Mouse (Mus musculus): ENCODE measurements around the gene Clpp. TPM values are rescaled to one million over a fixed set of nuclear protein-coding genes. Genes with fewer than 3 reads are reported as not detected.

The Clpp gene
- polyA plus RNA-seq, 1 experiment = 66.7 TPM

DNA sequence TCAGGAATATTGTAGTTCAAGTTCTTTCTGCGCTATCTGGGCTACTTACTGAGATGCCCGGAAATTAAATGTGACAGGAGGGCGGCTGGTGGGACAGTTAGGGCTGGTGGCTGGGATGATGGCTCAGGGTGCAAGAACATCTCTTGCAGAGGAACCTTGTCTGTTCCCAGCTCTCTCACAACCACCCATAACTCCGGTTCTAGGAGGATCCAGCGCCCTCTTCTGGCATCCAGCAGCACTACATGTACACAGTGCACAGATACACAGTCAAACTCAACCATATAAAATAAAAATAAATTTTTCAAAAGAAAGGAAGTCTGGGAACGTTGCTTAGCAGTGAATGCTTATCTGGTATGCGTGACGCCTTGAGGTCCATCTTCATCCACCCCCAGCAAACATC is 48.9 kb downstream of the Clpp start:
- H3K36me3 ChIP-seq (ENCODE audit: control insufficient read depth, insufficient read depth, low read length) = no peaks in the 10 kb centered on the region
- no peaks in the 10 kb centered on the region; the same call in 1 of the 2 replicates for H3K27me3 ChIP-seq (ENCODE audit: control insufficient read depth, insufficient read depth, low read length)
- no peak overlapping the region for H3K27ac ChIP-seq (ENCODE audit: insufficient read depth, low read length)
- no peak for TF ChIP-seq POLR2A (IDR thresholded peaks at IDR 0.05; ENCODE audit: low read depth, low read length)
- TF ChIP-seq CTCF (IDR thresholded peaks at IDR 0.05; ENCODE audit: extremely low read depth, insufficient read depth, insufficient read length, insufficient replicate concordance) = no peak
- 56% methylated on average over 8 of the region's 8 CpGs for WGBS
- no peak overlapping the region for H3K4me3 ChIP-seq (ENCODE audit: extremely low read depth, insufficient read depth, insufficient read length)
- H3K4me1 ChIP-seq (ENCODE audit: control insufficient read depth, insufficient read depth, insufficient read length) = peaks cover 3% of the 10 kb centered on the region; the same call in 1 of the 2 replicates
- DNase-seq (ENCODE audit: low read depth in 1 of 2, low spot score in 2 of 2) = no peak

DNA sequence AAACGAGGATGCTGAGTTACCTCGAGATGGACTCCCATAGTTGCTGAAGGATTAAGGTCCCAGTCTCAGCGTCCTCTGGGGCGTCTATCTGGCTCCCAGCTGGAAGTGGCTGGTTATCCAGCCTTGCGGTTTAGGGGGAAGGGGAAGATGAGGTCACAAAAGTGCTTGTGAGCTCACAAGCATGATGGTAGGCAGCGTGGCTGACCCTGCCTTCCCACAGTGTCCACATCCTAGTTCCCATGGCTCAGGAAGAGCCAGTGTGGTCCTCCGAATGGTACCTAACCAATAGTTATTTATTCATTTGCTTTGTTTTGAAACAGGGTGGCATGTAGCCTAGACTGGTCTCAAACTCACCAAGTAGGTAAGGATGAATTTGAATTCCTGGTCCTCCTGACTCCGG is 51.4 kb downstream of the Clpp start, which contains the start of gene Slc25a41:
Gene Slc25a41 (minus strand): TSS at position 101 of the 400 bp plus-strand sequence.
- no peak for DNase-seq (ENCODE audit: low read depth in 1 of 2, low spot score in 2 of 2)
- Histone ChIP-seq H3K36me3 (ENCODE audit: control insufficient read depth, insufficient read depth, low read length) (no peaks in the 10 kb centered on the region), H3K27me3 (ENCODE audit: control insufficient read depth, insufficient read depth, low read length) (no peaks in the 10 kb centered on the region; the same call in 1 of the 2 replicates), H3K27ac (ENCODE audit: insufficient read depth, low read length) (no peak within 1 kb of the TSS), H3K4me3 (ENCODE audit: extremely low read depth, insufficient read depth, insufficient read length) (no peak within 1 kb of the TSS), H3K4me1 (ENCODE audit: control insufficient read depth, insufficient read depth, insufficient read length) (no peaks in the 10 kb centered on the region)
- 87% methylated on average over 8 of the region's 8 CpGs for WGBS
- TF ChIP-seq POLR2A (IDR thresholded peaks at IDR 0.05; ENCODE audit: low read depth, low read length) (no peak), CTCF (IDR thresholded peaks at IDR 0.05; ENCODE audit: extremely low read depth, insufficient read depth, insufficient read length, insufficient replicate concordance) (no peak)

Other genes starting within 250 kb of the Clpp start
- gene Nrtn, start 232.8 kb upstream of the Clpp start, polyA plus RNA-seq (2012; rRNA removed) = 1.3 and 2.4 TPM in 2 replicates
- 98.4 and 128 TPM in 2 replicates for gene Dus3l, start 225.5 kb upstream of the Clpp start, polyA plus RNA-seq (2012; rRNA removed)
- gene Prr22, start 220.1 kb upstream of the Clpp start, polyA plus RNA-seq (2012; rRNA removed) = 3.3 and 4.7 TPM in 2 replicates
- 13.6 and 16.5 TPM in 2 replicates for gene Rfx2, start 159.3 kb upstream of the Clpp start, polyA plus RNA-seq (2012; rRNA removed)
- not detected in 2 replicates for gene Acsbg2, start 115.9 kb upstream of the Clpp start, polyA plus RNA-seq (2012; rRNA removed)
- gene 1700061G19Rik, start 114.8 kb upstream of the Clpp start, polyA plus RNA-seq (2012; rRNA removed) = 0.09 and 0.21 TPM in 2 replicates
- 36.2 and 46.1 TPM in 2 replicates for gene Mllt1, start 54.9 kb upstream of the Clpp start, polyA plus RNA-seq (2012; rRNA removed)
- not detected in 2 replicates for gene Acer1, start 8.2 kb upstream of the Clpp start, polyA plus RNA-seq (2012; rRNA removed)
- gene Alkbh7, start 7.0 kb downstream of the Clpp start, polyA plus RNA-seq (2012; rRNA removed) = 20.3 and 22.3 TPM in 2 replicates
- not detected in 2 replicates for gene Pspn, start 9.7 kb downstream of the Clpp start, polyA plus RNA-seq (2012; rRNA removed)
- 18.5 and 26.8 TPM in 2 replicates for gene Gtf2f1, start 21.0 kb downstream of the Clpp start, polyA plus RNA-seq (2012; rRNA removed)
- 0.07 and 0.12 TPM in 2 replicates for gene Gm17949, start 21.2 kb downstream of the Clpp start, polyA plus RNA-seq (2012; rRNA removed)
- 82.8 and 119 TPM in 2 replicates for gene Khsrp, start 41.2 kb downstream of the Clpp start, polyA plus RNA-seq (2012; rRNA removed)
- not detected in 2 replicates for gene Slc25a41, start 51.3 kb downstream of the Clpp start, polyA plus RNA-seq (2012; rRNA removed)
- gene Crb3, start 68.8 kb downstream of the Clpp start, polyA plus RNA-seq (2012; rRNA removed) = 6.3 and 6.8 TPM in 2 replicates
- 10.7 and 13.1 TPM in 2 replicates for gene Slc25a23, start 69.6 kb downstream of the Clpp start, polyA plus RNA-seq (2012; rRNA removed)
- gene Dennd1c, start 88.2 kb downstream of the Clpp start, polyA plus RNA-seq (2012; rRNA removed) = 94.1 and 116 TPM in 2 replicates
- gene Tubb4a, start 97.5 kb downstream of the Clpp start, polyA plus RNA-seq (2012; rRNA removed) = 1.6 and 1.7 TPM in 2 replicates
- 2.7 and 3.4 TPM in 2 replicates for gene Tnfsf9, start 115.0 kb downstream of the Clpp start, polyA plus RNA-seq (2012; rRNA removed)
- 0.36 and 0.55 TPM in 2 replicates for gene Cd70, start 159.5 kb downstream of the Clpp start, polyA plus RNA-seq (2012; rRNA removed)
- gene Tnfsf14, start 203.9 kb downstream of the Clpp start, polyA plus RNA-seq (2012; rRNA removed) = 6.1 and 7.9 TPM in 2 replicates
- 160 and 170 TPM in 2 replicates for gene C3, start 237.8 kb downstream of the Clpp start, polyA plus RNA-seq (2012; rRNA removed)

All from spleen, adult 2 months (tissue).